Mouse (Mus musculus): ENCODE data around the gene Gm4631. TPM values are rescaled to one million over a fixed set of nuclear protein-coding genes. Genes with fewer than 3 reads are reported as not detected.
"Not testable (repeated sequence)": the region's sequence is repeated elsewhere in the genome, so short reads cannot be mapped to it uniquely, and the experiment has no call there.

Gene Gm4631
- 19.4 and 19.7 TPM in 2 replicates for polyA plus RNA-seq (2015; fragmentation: Nextera tagmentation; extraction: Ambion mirVana)

GRCm38 (mm10) chr2:175338097-175338496 is at the start of gene Gm4631:
TSS of gene Gm4631 (minus strand) at chr2:175338197.
- H3K4me2 ChIP-seq (ENCODE audit: low read depth, low read length); H3K27me3 ChIP-seq (ENCODE audit: control insufficient read depth, insufficient read depth, low read depth, low read length); H3K36me3 ChIP-seq (ENCODE audit: control insufficient read depth, insufficient read depth, low read length); H3K9ac ChIP-seq (ENCODE audit: low read length); ATAC-seq (ENCODE audit: low read depth); H3K27ac ChIP-seq (ENCODE audit: low read length); H3K9me3 ChIP-seq (ENCODE audit: control insufficient read depth, low read length); H3K4me1 ChIP-seq (replicated peaks; ENCODE audit: control insufficient read depth, insufficient read depth, low read length); H3K4me3 ChIP-seq (ENCODE audit: low read length): not testable (repeated sequence)
- WGBS = no CpG with 5 or more reads among the region's 8 CpGs

- not testable (repeated sequence) for H3K9me3 ChIP-seq (ENCODE audit: control insufficient read depth, low read length); H3K4me2 ChIP-seq (ENCODE audit: low read depth, low read length); H3K9ac ChIP-seq (ENCODE audit: low read length); H3K4me3 ChIP-seq (ENCODE audit: low read length); ATAC-seq (ENCODE audit: low read depth); H3K27me3 ChIP-seq (ENCODE audit: control insufficient read depth, insufficient read depth, low read depth, low read length); H3K36me3 ChIP-seq (ENCODE audit: control insufficient read depth, insufficient read depth, low read length); H3K27ac ChIP-seq (ENCODE audit: low read length); H3K4me1 ChIP-seq (replicated peaks; ENCODE audit: control insufficient read depth, insufficient read depth, low read length)
- no CpG with 5 or more reads among the region's 6 CpGs for whole genome bisulfite sequencing
These were observed 34.1 kb upstream of the Gm4631 start, which contains the start of gene Zfp968 for GRCm38 (mm10) chr2:175372136-175372535. TSS of gene Zfp968 (plus strand) at chr2:175372436.

- H3K4me3 ChIP-seq (ENCODE audit: low read length); H3K9ac ChIP-seq (ENCODE audit: low read length); H3K27me3 ChIP-seq (ENCODE audit: control insufficient read depth, insufficient read depth, low read depth, low read length); ATAC-seq (ENCODE audit: low read depth); H3K27ac ChIP-seq (ENCODE audit: low read length); H3K36me3 ChIP-seq (ENCODE audit: control insufficient read depth, insufficient read depth, low read length); H3K9me3 ChIP-seq (ENCODE audit: control insufficient read depth, low read length); H3K4me1 ChIP-seq (replicated peaks; ENCODE audit: control insufficient read depth, insufficient read depth, low read length); H3K4me2 ChIP-seq (ENCODE audit: low read depth, low read length): not testable (repeated sequence)
- WGBS = no CpG with 5 or more reads among the region's 6 CpGs
These were observed 63.2 kb downstream of the Gm4631 start, which contains the start of gene Gm14440 for GRCm38 (mm10) chr2:175274825-175275224. TSS of gene Gm14440 (plus strand) at chr2:175275125.

Other genes with a start within 250 kb of the Gm4631 start
- gene Gm14399, start 196.2 kb downstream of the Gm4631 start, polyA plus RNA-seq (2015; fragmentation: Nextera tagmentation; extraction: Ambion mirVana) = 5.3 and 6.0 TPM in 2 replicates
- 0.63 and 0.65 TPM in 2 replicates for gene Gm14443, start 162.3 kb downstream of the Gm4631 start, polyA plus RNA-seq (2015; fragmentation: Nextera tagmentation; extraction: Ambion mirVana)
- gene Gm14391, start 131.3 kb downstream of the Gm4631 start, polyA plus RNA-seq (2015; fragmentation: Nextera tagmentation; extraction: Ambion mirVana) = 2.3 and 7.6 TPM in 2 replicates
- 0.09 and 5.0 TPM in 2 replicates for gene Gm14440, start 63.1 kb downstream of the Gm4631 start, polyA plus RNA-seq (2015; fragmentation: Nextera tagmentation; extraction: Ambion mirVana)
- 5.1 and 7.3 TPM in 2 replicates for gene Zfp968, start 34.2 kb upstream of the Gm4631 start, polyA plus RNA-seq (2015; fragmentation: Nextera tagmentation; extraction: Ambion mirVana)
- gene Gm4724, start 97.6 kb upstream of the Gm4631 start, polyA plus RNA-seq (2015; fragmentation: Nextera tagmentation; extraction: Ambion mirVana) = 10.0 and 25.1 TPM in 2 replicates
- gene Zfp965, start 131.8 kb upstream of the Gm4631 start, polyA plus RNA-seq (2015; fragmentation: Nextera tagmentation; extraction: Ambion mirVana) = 7.0 and 7.7 TPM in 2 replicates

All from lung, embryonic 16.5 days (tissue).